Mouse (Mus musculus) heart, adult 2 months (tissue): ENCODE measurements around the gene Cma2.

Experiments
- CTCF ChIP-seq: fragments of 200-600 bp; IDR thresholded peaks from 2 replicates; pipeline ENCODE4 v1.8.1; 2022; ENCODE audit warnings: antibody characterized with exemption, mild to moderate bottlenecking, moderate library complexity
- EP300 ChIP-seq: fragments of 200-500 bp; IDR thresholded peaks from 2 replicates; pipeline ENCODE4 v1.6.1; 2011; ENCODE audit warnings: low read depth, low read length, control low read depth; ENCODE audit not compliant: insufficient read depth

DNA sequence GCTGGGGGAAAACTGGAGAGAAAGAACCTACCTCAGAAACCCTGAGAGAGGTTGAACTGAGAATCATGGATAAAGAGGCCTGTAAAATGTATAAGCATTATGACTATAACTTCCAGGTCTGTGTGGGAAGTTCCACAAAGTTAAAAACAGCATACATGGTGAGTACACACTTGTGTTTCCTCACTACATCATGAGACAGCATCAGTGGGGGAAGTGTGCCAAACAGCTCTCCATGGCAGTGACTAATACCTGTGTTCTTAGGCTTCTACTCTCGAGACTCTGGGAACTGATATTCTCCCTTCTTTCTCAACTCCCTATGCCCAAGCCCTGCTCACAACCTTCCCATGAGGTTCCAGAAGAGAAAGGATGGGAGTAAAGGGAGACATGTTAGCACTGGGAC is 68.7 kb downstream of the Cma2 start:
- TF ChIP-seq CTCF (no peak), EP300 (no peak)
